Mouse (Mus musculus) left cerebral cortex, adult 11 months (tissue): ENCODE measurements at regions not wholly inside any gene's neighbourhood (a gene's known extent, or its start where the extent isn't known, plus 50 kb on each side); places are given as distances from the start of the nearest gene placed in this dataset.

Experiments used
- DNase-seq: peaks from one replicate; pipeline ENCODE4 v3.0.0; 2022; ENCODE audit warnings: low spot score

DNA sequence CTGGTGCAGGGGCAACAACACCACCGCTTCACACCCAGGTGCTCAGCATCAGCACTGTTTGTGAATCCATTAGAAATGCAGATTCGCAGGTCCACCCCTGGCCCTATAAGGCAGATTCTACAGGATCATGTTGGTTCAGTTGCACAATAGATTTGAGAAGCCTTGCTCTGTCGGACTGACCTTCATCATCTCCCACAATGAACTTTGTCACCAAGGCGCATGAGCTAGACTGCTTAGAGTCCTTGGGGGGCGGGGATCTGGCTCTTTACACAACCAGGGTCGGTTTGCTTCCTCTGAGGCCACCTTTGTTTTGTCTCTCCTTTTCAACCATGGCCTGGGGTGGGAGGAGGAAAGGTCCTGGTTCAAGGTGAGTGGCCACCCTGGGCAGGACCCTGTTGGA lies 209.7 kb downstream of the Igsf11 start:
- DNase-seq = no peak

- no peak for DNase-seq
Measured at GRCm38 (mm10) chr16:39103360-39104095, 211.1 kb downstream of the Igsf11 start.

- DNase-seq = peak; percentile 64
Measured at GRCm38 (mm10) chr16:39109383-39110033, 217.0 kb downstream of the Igsf11 start.

GRCm38 (mm10) chr16:39110089-39110488 lies 217.6 kb downstream of the Igsf11 start:
- no peak for DNase-seq

DNA sequence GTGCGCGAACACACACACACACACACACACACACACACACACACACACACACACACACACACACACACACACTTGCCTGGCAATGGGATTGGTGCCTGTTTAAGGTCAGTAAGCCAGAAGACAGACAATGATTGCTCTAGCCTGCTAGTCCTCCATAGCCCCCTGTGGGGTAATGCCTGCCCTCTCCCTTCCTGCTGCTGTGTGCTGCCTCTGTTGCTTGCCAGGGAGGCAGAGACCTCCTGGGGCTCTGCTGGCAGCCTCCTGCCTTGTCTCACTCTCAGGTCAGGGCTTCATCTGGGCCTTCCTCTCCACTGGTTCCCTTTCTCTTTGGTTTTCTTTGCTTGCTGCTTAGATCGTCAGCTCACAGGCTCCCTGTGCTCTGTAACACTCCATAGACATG lies 225.6 kb downstream of the Igsf11 start:
- DNase-seq = no peak

DNA sequence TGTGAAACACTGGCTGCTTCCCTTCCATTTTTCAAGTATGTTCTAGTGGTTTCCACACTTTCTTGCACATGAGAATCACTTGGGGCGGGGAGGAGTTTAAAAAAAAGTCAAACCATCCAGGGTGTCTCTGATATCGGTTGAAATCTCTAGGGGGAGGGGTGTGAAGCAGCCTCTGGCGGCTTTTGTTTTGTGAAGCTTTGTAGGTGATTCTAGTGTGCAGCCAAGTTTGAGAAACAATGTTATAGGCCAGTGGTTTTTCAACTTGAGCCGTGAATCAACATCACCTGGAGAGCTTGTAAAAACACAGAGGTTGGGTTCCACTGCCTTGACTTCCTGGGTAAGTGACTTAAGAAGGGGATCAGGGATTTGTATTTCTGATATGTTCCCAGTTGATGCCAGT lies 227.3 kb downstream of the Igsf11 start:
- no peak for DNase-seq

GRCm38 (mm10) chr16:39123445-39123952 lies 231.0 kb downstream of the Igsf11 start:
- DNase-seq = no peak

- DNase-seq = no peak
Measured at GRCm38 (mm10) chr16:39132459-39132858, 240.0 kb downstream of the Igsf11 start.

- DNase-seq = no peak
Measured at GRCm38 (mm10) chr16:39135777-39136176, 243.3 kb downstream of the Igsf11 start.

DNA sequence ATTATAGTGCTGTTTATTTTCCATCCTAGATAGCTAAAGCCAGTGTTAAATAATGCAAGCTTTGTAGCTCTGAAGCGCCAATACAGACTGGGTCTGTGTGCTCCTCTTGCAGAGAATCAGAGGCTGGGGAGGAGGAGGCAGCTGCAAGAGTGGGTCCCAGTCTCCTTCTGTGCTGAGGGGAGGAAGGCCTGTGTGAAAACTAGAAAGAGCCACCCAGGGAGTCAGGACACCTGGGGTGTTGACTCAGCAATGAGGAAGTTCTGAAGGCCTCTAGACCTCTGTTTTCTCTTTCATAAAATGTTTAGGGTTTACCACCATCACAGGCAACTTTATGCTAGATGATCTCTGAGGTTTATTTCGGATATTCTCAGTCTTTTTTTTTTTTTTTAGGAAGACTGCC lies 254.7 kb downstream of the Igsf11 start:
- DNase-seq = no peak

DNA sequence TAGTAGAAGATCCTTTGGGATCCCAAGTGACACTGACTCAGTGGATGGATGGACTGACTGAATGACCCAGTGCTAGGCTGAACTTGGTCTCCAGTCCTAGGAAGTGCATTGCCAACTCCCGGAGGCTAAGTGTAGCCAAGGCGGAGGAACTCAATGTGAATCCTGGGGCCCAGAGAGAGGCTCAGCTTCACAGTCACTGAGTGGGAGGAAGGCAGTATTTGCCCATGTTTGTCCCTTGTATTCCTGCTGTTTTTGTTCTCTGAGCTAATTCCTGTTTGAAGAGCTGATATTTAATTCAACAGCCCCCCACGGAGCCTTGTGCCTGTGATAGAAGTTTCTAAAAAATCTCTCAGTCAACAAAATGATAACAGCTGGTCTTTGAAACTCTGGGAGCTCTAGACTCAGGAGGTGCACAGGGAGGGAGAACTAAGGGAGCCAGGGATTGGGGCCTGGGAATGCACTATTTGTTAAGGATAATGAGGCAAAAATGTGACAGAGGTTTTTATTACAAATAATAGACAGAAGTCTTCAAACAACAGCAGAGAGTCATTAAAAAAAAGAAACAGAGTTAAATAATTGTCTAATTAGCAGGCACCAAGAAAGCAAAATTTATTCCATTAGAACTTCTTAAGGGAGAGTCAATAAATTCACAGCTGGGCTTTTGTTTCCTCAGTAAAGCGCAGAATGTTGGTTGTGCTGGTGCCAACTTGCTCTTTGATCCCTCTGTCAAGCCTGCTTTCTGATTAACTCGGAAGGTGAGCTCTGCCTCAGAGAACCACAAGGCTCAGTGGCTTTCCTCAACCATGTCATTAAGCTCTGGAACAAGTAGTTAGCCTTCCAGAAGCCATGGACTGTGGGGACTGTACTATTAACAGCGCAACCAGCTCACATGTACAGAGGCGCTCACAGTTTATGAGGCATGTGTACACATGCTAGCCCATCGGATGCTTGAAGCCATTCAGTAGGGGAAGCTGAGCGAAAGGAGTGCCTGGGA lies 259.2 kb downstream of the Igsf11 start:
- no peak for DNase-seq

DNA sequence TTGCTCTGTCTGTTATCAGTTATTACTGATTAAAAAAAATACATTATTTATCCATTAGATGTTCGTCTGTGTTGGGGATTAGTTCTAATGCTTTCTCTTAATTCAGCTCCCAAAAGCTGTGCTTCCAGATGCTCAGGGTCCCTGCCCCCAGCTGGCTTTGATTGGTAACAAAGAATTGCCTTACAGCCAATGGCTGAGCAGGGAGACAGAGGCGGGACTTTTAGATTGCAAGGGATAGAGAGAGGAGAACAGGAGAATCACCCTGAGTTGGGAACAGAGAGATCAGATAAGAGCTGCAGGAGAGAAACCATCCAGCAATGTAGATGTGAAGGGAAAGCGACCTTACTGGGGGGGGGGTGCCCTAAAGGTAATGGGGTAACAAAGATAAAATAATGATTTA lies 266.4 kb downstream of the Igsf11 start:
- no peak for DNase-seq

DNA sequence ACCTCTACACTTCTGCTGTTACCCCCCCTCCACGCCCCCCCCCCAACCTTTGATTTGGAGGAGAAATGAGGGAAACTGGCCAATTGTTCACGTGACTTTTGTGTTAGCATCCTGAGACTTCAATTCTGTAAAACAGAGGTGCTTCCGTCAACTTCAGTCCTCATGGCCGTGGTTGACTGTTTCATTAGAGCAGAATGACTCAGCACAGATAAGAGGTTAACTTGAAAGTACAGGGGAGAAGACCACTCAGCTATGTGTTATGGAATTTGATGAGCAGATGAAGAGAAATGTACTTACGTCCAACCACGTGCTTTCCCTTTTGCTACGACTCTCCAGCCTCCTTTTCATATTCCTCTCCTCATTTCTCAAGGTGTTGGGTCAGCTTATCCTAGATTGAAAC lies 267.3 kb downstream of the Igsf11 start:
- DNase-seq = no peak

- no peak for DNase-seq
Measured at GRCm38 (mm10) chr16:39162684-39163083, 270.2 kb downstream of the Igsf11 start.

DNA sequence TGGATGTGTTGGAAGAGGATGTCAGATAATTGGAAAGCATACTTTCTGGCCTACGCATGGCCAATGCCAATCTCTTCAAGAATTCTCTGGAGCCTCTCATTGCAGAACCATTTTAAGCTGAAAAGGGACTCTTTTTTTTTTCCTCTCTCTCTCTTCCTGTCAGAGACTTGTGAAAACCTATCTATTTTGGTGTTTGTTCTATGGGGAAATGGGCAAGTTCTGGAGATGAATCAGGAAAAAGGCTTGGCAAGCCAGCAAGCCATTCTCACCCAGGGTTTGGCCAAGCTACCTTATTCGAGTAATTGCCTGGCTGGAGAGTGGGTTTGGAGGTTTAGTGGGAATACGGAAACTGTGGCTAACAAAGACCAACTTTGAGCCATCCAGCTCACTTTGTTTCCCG lies 299.4 kb downstream of the Igsf11 start:
- DNase-seq = no peak

DNA sequence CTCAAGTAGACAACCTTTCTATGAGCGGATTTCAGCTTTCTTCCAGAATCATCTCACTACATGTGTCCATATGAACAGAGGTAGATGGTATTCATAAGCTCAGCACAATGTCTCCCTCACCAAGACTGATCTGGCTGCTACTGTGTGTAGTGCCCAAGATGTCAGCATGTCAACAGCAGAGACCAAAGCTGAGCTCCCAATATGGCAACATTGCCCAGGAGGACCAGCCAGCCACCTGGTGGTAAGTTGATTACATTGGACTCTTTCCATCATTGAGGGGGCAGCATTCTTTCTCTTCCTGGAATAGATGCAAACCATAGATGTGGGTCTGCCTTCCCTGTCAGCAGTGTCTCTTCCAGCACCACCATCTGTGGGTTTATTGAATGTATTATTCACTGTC lies 303.0 kb downstream of the Igsf11 start:
- no peak for DNase-seq

DNA sequence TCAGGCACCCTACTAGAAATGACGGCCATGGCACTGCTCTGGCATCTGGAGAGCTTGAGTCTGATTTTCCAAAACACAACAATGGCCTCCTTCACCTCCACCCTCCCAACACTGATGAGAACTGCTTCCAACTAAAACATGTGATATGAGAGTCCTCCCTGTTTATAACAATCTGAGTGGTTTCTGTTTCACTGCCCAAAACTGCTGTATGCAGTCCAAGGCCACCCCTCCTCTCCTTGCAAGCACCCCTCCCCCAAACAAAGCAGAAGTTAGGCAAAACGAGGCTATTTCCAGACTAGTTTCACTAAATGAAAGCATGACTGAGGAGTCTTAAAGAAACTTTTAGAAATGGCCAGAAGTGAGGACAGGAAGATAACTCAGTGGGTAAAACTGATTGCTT lies 304.4 kb downstream of the Igsf11 start:
- no peak for DNase-seq

DNA sequence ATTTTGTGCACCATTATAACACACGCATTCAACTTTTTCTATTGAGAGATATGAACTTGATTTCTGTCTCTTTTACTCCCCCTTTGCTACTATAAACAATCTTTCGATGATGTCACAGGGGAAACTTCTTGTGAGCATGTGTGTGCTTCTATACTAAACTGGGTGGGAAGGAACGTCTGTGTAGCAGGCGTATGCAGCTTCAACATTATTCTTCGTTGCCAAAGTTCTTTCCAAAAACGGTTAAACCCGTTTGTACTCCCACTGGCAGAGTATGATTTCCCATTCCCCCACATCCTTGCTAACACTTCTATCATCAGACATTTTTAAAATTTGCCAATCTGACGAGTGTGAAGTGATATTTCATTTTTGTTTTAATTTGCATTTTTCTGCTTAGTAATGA lies 331.1 kb downstream of the Igsf11 start:
- DNase-seq = peak; percentile 27

DNA sequence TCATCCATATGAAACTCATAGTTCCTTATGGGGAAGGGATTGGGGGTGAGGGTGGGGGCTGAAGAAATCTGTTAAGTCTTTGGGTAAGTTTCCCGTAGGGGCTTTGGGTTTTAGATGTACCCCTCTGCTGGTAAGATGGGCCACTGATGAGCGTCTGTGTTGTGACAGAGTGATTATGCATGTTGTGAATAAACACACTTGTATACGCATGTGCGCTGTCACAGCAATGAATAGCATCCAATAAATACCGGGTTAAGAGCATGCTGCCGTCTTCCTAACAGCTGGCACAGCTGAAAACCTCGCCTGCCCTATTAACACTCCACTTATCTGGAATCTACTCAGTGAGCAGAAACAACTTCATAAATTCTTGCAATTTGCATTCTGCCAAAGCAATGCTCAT lies 337.0 kb downstream of the Igsf11 start:
- no peak for DNase-seq

- no peak for DNase-seq
Measured at GRCm38 (mm10) chr16:39230439-39230838, 338.0 kb downstream of the Igsf11 start.

GRCm38 (mm10) chr16:39234290-39234689 lies 341.8 kb downstream of the Igsf11 start:
- DNase-seq = no peak

DNA sequence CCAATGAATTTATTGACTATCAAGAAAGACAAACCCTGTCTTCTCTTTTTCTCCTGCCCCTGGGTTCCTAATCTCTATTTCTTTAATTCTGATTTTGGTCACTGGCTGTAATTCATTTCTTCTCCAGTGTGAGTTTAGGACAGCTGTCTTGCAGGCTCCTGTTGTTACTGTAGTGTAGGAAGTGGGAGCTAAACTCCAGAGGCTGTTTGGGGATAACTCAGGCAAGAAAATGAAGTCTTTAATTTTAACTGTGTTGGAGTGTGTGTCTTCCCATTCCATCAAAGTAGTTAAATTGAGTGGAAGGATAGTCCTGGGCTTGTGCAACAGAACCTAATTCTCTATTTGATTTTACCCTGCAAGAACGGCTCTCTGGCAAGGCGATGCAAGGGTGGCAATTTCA lies 381.0 kb downstream of the Igsf11 start:
- no peak for DNase-seq
